Mouse (Mus musculus): ENCODE data around the gene Axin2. TPM values are rescaled to one million over a fixed set of nuclear protein-coding genes. Genes with fewer than 3 reads are reported as not detected.

The Axin2 gene
- polyA plus RNA-seq, 1 experiment: 17.5 TPM

DNA sequence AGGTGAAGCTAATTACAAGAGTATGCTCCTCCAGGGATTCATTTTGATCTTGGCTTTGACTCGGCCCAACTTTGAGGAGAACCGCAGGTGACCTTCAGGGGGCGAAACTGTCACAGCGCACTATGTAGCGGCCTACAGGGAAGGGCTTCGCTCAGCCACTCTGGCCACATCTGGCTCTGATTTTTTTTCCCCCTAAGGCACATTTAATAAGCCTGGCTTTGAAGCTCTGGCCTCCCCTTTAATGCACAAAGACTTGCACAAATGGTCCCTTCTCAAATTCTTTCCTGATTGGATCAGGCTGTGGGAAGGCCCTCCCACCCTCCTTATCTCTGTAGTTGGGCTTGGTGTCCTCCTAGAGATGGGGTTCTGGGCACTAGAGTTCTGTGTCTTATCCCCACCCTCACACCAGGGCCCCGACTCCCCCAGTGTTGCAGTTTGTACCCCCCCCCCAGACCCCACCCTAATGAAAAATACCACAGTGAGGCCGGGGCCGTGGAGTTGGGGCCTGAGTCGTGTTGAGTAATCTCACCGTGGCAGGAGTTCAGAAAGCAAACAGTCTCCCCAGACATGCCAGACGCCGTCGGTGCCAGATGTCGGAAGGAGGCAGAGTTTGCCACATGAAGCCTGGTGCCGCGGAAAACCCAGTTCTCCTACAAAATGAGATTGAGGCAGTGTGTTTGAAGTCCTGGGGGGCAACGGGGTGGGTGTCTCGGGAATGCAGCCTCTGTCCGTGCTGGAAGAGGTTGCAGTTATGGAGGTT, 27.5 kb downstream of the Axin2 start:
- H3K4me1 ChIP-seq (ENCODE audit: control insufficient read depth, insufficient read depth, low read length): peaks cover 12% of the 10 kb centered on the region
- H3K4me3 ChIP-seq (replicated peaks; ENCODE audit: insufficient read depth, low read depth, low read length): no peak overlapping the region
- WGBS: 62% methylated on average over 20 of the region's 20 CpGs
- no peaks in the 10 kb centered on the region for H3K27me3 ChIP-seq (ENCODE audit: control insufficient read depth, insufficient read depth, low read length)
- TF ChIP-seq POLR2A (IDR thresholded peaks at IDR 0.05; ENCODE audit: borderline replicate concordance, insufficient read depth, low read length) (no peak), CTCF (IDR thresholded peaks at IDR 0.05; ENCODE audit: borderline replicate concordance, insufficient read depth, low read depth, low read length) (no peak)
- no peak for DNase-seq
- no peak overlapping the region for H3K27ac ChIP-seq (ENCODE audit: insufficient read depth, low read length)

- DNase-seq: no peak
- no peak for TF ChIP-seq POLR2A (IDR thresholded peaks at IDR 0.05; ENCODE audit: borderline replicate concordance, insufficient read depth, low read length)
- TF ChIP-seq CTCF (IDR thresholded peaks at IDR 0.05; ENCODE audit: borderline replicate concordance, insufficient read depth, low read depth, low read length): no peak
- H3K4me3 ChIP-seq (replicated peaks; ENCODE audit: insufficient read depth, low read depth, low read length): no peak overlapping the region
- H3K27ac ChIP-seq (ENCODE audit: insufficient read depth, low read length): no peak overlapping the region
- H3K27me3 ChIP-seq (ENCODE audit: control insufficient read depth, insufficient read depth, low read length): no peaks in the 10 kb centered on the region
- H3K4me1 ChIP-seq (ENCODE audit: control insufficient read depth, insufficient read depth, low read length): peaks cover 12% of the 10 kb centered on the region
- 89% methylated on average over 7 of the region's 7 CpGs for whole genome bisulfite sequencing
Observed at GRCm38 (mm10) chr11:108948501-108948900, 28.4 kb downstream of the Axin2 start.

- WGBS: 29% methylated on average over 10 of the region's 10 CpGs
- TF ChIP-seq POLR2A (IDR thresholded peaks at IDR 0.05; ENCODE audit: borderline replicate concordance, insufficient read depth, low read length): no peak
- TF ChIP-seq CTCF (IDR thresholded peaks at IDR 0.05; ENCODE audit: borderline replicate concordance, insufficient read depth, low read depth, low read length): no peak
- Histone ChIP-seq H3K27ac (ENCODE audit: insufficient read depth, low read length) (no peak overlapping the region), H3K27me3 (ENCODE audit: control insufficient read depth, insufficient read depth, low read length) (no peaks in the 10 kb centered on the region), H3K4me3 (replicated peaks; ENCODE audit: insufficient read depth, low read depth, low read length) (no peak overlapping the region), H3K4me1 (ENCODE audit: control insufficient read depth, insufficient read depth, low read length) (peaks cover 12% of the 10 kb centered on the region)
- DNase-seq: no peak
Observed at GRCm38 (mm10) chr11:108948931-108949330, 28.8 kb downstream of the Axin2 start.

GRCm38 (mm10) chr11:108952343-108952742, 32.2 kb downstream of the Axin2 start:
- WGBS: 40% methylated on average over 5 of the region's 5 CpGs
- Histone ChIP-seq H3K4me3 (replicated peaks; ENCODE audit: insufficient read depth, low read depth, low read length) (no peak overlapping the region), H3K27ac (ENCODE audit: insufficient read depth, low read length) (no peak overlapping the region), H3K27me3 (ENCODE audit: control insufficient read depth, insufficient read depth, low read length) (no peaks in the 10 kb centered on the region; the same call in 1 of the 2 replicates), H3K4me1 (ENCODE audit: control insufficient read depth, insufficient read depth, low read length) (peaks cover 12% of the 10 kb centered on the region)
- TF ChIP-seq POLR2A (IDR thresholded peaks at IDR 0.05; ENCODE audit: borderline replicate concordance, insufficient read depth, low read length) (no peak), CTCF (IDR thresholded peaks at IDR 0.05; ENCODE audit: borderline replicate concordance, insufficient read depth, low read depth, low read length) (no peak)
- DNase-seq: no peak

- TF ChIP-seq CTCF (IDR thresholded peaks at IDR 0.05; ENCODE audit: borderline replicate concordance, insufficient read depth, low read depth, low read length) (no peak), POLR2A (IDR thresholded peaks at IDR 0.05; ENCODE audit: borderline replicate concordance, insufficient read depth, low read length) (no peak)
- no peak overlapping the region for H3K4me3 ChIP-seq (replicated peaks; ENCODE audit: insufficient read depth, low read depth, low read length)
- DNase-seq: no peak
- H3K27me3 ChIP-seq (ENCODE audit: control insufficient read depth, insufficient read depth, low read length): no peaks in the 10 kb centered on the region; the same call in 1 of the 2 replicates
- H3K4me1 ChIP-seq (ENCODE audit: control insufficient read depth, insufficient read depth, low read length): no peaks in the 10 kb centered on the region
- no peak overlapping the region for H3K27ac ChIP-seq (ENCODE audit: insufficient read depth, low read length)
- 97% methylated on average over 4 of the region's 4 CpGs for WGBS
Observed at GRCm38 (mm10) chr11:108955943-108956342, 35.8 kb downstream of the Axin2 start.

- 32% methylated on average over 5 of the region's 5 CpGs for WGBS
- H3K4me3 ChIP-seq (replicated peaks; ENCODE audit: insufficient read depth, low read depth, low read length): no peak overlapping the region
- H3K27me3 ChIP-seq (ENCODE audit: control insufficient read depth, insufficient read depth, low read length): no peaks in the 10 kb centered on the region; the same call in 1 of the 2 replicates
- H3K27ac ChIP-seq (ENCODE audit: insufficient read depth, low read length): no peak overlapping the region
- no peak for DNase-seq
- no peaks in the 10 kb centered on the region for H3K4me1 ChIP-seq (ENCODE audit: control insufficient read depth, insufficient read depth, low read length)
- TF ChIP-seq CTCF (IDR thresholded peaks at IDR 0.05; ENCODE audit: borderline replicate concordance, insufficient read depth, low read depth, low read length) (no peak), POLR2A (IDR thresholded peaks at IDR 0.05; ENCODE audit: borderline replicate concordance, insufficient read depth, low read length) (no peak)
Observed at GRCm38 (mm10) chr11:108958349-108958748, 38.2 kb downstream of the Axin2 start.

GRCm38 (mm10) chr11:108959196-108959595, 39.0 kb downstream of the Axin2 start:
- TF ChIP-seq POLR2A (IDR thresholded peaks at IDR 0.05; ENCODE audit: borderline replicate concordance, insufficient read depth, low read length): no peak
- TF ChIP-seq CTCF (IDR thresholded peaks at IDR 0.05; ENCODE audit: borderline replicate concordance, insufficient read depth, low read depth, low read length): no peak
- no peak for DNase-seq
- WGBS: 36% methylated on average over 5 of the region's 5 CpGs
- no peak overlapping the region for H3K4me3 ChIP-seq (replicated peaks; ENCODE audit: insufficient read depth, low read depth, low read length)
- H3K27me3 ChIP-seq (ENCODE audit: control insufficient read depth, insufficient read depth, low read length): no peaks in the 10 kb centered on the region; the same call in 1 of the 2 replicates
- no peak overlapping the region for H3K27ac ChIP-seq (ENCODE audit: insufficient read depth, low read length)
- H3K4me1 ChIP-seq (ENCODE audit: control insufficient read depth, insufficient read depth, low read length): no peaks in the 10 kb centered on the region

- no peak overlapping the region for H3K27ac ChIP-seq (ENCODE audit: insufficient read depth, low read length)
- WGBS: 66% methylated on average over 11 of the region's 11 CpGs
Observed at GRCm38 (mm10) chr11:108961651-108962065, 41.5 kb downstream of the Axin2 start.

More at GRCm38 (mm10) chr11:108961651-108962065, 41.5 kb downstream of the Axin2 start:
- DNase-seq: no peak
- Histone ChIP-seq H3K4me1 (ENCODE audit: control insufficient read depth, insufficient read depth, low read length) (no peaks in the 10 kb centered on the region), H3K27me3 (ENCODE audit: control insufficient read depth, insufficient read depth, low read length) (no peaks in the 10 kb centered on the region), H3K4me3 (replicated peaks; ENCODE audit: insufficient read depth, low read depth, low read length) (no peak overlapping the region)
- TF ChIP-seq POLR2A (IDR thresholded peaks at IDR 0.05; ENCODE audit: borderline replicate concordance, insufficient read depth, low read length) (no peak), CTCF (IDR thresholded peaks at IDR 0.05; ENCODE audit: borderline replicate concordance, insufficient read depth, low read depth, low read length) (no peak)

All from cerebellum, adult 2 months (tissue).